Mouse (Mus musculus) cortical plate, adult 2 months (tissue): ENCODE measurements at regions not wholly inside any gene's neighbourhood (a gene's known extent, or its start where the extent isn't known, plus 50 kb on each side); places are given as distances from the start of the nearest gene placed in this dataset.

ENCODE experiments used
- CTCF ChIP-seq: fragments of 200-500 bp; IDR thresholded peaks from 2 replicates; pipeline ENCODE4 v1.5.1; 2011; ENCODE audit warnings: mild to moderate bottlenecking, control low read depth, low read length; ENCODE audit not compliant: insufficient read depth; ENCODE audit errors: extremely low read depth
- POLR2A ChIP-seq: fragments of 200-500 bp; IDR thresholded peaks from 2 replicates; pipeline ENCODE4 v1.6.1; 2011; ENCODE audit warnings: mild to moderate bottlenecking, low read length, control low read depth; ENCODE audit not compliant: insufficient read depth; ENCODE audit errors: extremely low read depth

DNA sequence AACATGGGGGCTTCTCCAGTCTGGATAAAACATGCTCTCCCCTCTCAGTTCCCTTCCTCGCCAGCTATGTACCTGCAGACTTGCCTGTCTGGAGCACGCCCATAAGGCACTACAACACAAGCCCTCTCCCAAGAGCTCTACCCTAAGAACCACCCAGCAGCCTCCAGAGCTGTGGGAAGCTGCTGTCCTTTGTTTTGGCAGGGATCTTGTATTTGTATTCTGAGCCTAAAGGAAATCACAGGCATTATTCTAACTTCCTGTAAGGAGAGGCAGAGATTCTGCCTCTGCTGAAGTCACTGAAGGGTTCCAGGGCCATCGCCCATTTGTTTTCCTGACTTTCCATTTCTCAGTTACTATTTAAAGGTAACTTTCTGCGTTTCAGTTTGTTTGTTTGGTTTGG, 132.0 kb upstream of the Agap1 start:
- TF ChIP-seq POLR2A, result no peak
- TF ChIP-seq CTCF, result no peak
